Mouse (Mus musculus) ES-Bruce4 (cell line): ENCODE data around the gene Gm21981.

Experiments
- CTCF ChIP-seq: IDR thresholded peaks from one replicate; pipeline ENCODE4 v1.8.1; 2011; ENCODE audit warnings: low read depth, low read length
- EP300 ChIP-seq: IDR thresholded peaks from 2 replicates; pipeline ENCODE4 v1.6.1; 2011; ENCODE audit warnings: low read depth, low read length; ENCODE audit not compliant: insufficient read depth
- POLR2A ChIP-seq: IDR thresholded peaks from one replicate; pipeline ENCODE4 v1.8.1; 2011; ENCODE audit warnings: low read length; ENCODE audit not compliant: insufficient read depth

DNA sequence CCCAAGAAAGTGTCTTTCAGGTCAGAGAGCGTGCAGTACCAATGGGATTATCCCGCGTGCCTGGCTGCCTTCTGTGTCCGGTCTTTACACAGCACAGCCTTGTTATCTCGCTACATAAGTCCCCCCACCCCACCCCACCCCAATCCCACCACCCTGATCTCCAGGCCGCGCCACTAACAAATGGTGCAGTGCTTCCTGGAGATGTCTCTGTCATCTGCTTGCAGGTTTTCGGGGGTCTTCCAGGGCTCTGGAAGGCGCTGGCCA lies 6.0 kb downstream of the Gm21981 start, which contains the start of gene Tomm6:
- TF ChIP-seq CTCF (no peak), POLR2A (no peak), EP300 (no peak)
